Mouse (Mus musculus) erythroid progenitor cell, adult 5-6 weeks (primary cell): Measurements from ENCODE around the gene Gm4778. TPM values are rescaled to one million over a fixed set of nuclear protein-coding genes. Genes with fewer than 3 reads are reported as not detected.
A peak's percentile ranks its signal among the peaks of the same experiment; 100 is the strongest.
"Not testable (repeated sequence)": the region's sequence is repeated elsewhere in the genome, so short reads cannot be mapped to it uniquely, and the experiment has no call there.

Source experiments
- ATAC-seq: replicated peaks from 2 replicates; pipeline ENCODE4 v1.8.0; 2016; ENCODE audit warnings: moderate number of reproducible peaks, mild to moderate bottlenecking, moderate TSS enrichment, inconsistent platforms; ENCODE audit not compliant: poor library complexity, low FRiP score, severe bottlenecking
- total RNA-seq, 2 experiments: library from RNA; stranded (forward) in 1 of 2; stranded (reverse) in 1 of 2; fragments of 150-400 nt in 1 of 2; fragments of 186-747, 209-891 nt in 1 of 2; gene quantifications; 2 replicates each; pipeline versions ENCODE4 v1.2.3 to v1.2.4; 2015 to 2017; ENCODE audit warnings: low replicate concordance in 2 of 2

The Gm4778 gene
- total RNA-seq (2015; ENCODE audit: low replicate concordance) (not detected in 2 replicates), total RNA-seq (2017; ENCODE audit: low replicate concordance) (not detected in 2 replicates)

DNA sequence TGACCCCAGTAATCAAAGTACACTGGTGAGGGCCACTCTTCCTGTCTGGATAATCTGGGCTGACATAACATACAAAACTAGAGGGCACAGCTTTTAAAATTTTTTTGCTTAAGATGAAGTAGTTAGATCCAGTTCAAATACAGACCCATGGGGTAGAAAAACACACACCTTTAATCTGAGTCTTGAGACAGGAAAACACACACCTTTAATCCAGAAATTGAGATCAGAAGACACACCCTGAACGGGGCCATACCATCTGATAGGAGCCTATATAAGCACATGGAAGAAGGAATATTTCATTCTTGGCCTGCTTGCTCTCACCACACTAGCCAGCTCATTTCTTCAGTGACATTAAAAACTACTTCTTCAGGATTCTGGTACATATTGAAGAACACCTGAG is at the start of gene Gm4778:
Gm4778 (plus strand) TSS at position 301 of the 400 bp plus-strand sequence.
- ATAC-seq = not testable (repeated sequence)

DNA sequence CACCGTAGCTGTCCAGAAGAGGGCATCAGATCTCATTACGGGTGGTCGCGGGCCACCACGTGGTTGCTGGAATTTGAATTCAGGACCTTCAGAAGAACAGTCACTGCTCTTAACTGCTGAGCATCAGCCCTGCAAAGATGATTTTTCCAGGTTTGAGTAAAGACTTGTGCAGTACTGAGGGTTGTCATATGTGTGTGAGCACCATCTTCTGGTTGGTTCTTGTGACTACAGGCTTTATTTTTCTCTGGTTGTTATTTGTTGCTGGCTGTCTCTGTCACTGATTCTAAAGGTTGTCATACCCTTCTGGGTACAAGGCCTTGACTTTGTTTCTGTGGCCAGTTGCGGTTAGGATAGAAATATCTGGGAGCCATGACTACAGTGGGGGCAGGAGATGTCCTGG is 3.2 kb upstream of the Gm4778 start:
- no peak for ATAC-seq

DNA sequence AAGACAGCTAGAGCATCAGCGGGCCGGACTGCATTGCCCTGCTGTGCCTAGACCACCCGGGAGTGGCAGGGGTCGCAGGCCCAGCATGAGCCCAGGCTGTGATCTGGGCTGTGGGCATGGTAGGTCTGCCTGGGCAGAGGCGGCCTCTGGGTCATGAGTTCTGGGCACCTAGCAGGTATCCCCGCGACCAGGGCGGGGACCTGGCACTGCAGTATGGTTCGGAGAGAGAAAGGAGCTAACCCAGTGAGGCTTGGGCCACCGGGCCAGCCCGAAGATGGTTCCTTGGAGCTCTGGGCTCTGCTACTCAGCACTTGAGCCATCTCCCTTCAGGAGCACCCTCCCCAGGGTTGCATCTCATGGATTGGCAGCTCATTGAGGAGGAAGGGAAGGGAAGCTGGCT is 12.2 kb downstream of the Gm4778 start:
- ATAC-seq = no peak

DNA sequence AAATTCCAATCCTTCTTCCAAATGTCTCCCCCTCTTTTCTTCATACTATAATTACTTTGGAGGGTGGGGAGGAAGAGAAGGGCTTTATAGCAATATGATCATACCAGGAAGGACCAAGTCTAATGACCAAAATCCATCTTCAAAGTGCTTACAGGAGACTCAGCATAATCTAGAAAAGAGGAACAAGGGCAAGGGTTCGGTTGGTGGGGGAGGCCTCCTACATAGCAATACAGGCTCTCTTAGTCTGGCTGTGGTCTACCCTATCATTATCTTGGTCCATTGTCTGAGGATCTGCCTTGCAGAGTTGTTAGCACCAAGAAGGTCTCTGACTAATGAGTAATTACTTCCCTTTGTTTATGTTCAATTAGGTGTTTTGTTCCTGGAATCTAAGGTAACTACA is 41.6 kb downstream of the Gm4778 start:
- no peak for ATAC-seq

DNA sequence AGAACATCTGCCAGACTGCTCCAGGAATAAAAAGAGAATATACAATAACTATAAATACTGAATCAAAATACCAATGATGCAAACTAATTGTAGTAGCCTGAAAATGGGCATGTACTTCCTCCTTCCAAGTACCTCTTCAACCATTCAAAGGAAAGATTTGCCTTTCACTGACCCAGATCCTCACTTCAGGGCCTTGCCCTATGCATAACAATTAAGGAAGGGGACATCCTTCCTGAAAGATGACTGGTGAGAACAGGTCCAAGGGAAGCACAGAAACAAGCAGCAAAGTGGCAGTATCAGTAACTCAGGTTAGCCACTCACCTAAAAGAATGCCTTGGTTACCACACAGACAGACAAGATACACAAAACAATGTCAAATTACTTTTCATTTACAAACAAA is 43.1 kb downstream of the Gm4778 start:
- no peak for ATAC-seq

DNA sequence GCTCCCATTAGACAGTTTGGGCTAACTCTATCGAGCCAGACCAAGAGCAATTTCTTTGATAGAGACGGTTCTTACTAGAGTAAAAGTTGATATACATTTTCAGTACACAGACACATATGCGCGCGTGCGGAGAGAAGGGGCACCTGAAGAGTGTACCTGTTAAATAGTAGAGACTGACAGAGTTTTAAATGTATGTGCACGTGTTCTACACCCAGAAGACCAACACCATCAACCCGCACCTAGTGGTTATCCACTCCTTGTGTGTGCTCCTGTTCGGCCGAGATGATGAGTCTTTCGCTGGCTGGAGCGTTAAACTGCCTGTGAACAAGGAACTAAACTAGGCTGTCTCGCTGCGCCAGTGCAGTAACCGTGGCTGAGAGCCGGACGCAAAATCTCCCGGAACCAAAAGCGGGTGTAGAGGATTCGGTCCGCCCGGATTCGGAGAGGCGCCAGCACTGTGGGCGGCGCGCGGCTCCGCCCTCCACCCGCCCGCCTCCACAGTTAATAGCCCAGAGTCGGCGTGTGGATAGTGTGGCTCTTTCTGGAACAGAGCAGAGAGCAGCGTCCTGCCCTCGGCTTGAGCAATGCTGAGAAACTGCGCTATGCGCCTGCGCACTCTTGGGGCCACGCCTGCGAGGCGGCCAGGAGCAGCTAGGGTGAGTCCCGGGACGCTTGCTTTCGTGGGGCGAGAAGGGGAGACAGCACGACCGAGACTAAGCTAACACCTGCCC is 46.0 kb downstream of the Gm4778 start, which contains the start of gene Them4:
Them4 (plus strand) TSS at position 457 of the 731 bp plus-strand sequence.
- ATAC-seq = peak; percentile 90

DNA sequence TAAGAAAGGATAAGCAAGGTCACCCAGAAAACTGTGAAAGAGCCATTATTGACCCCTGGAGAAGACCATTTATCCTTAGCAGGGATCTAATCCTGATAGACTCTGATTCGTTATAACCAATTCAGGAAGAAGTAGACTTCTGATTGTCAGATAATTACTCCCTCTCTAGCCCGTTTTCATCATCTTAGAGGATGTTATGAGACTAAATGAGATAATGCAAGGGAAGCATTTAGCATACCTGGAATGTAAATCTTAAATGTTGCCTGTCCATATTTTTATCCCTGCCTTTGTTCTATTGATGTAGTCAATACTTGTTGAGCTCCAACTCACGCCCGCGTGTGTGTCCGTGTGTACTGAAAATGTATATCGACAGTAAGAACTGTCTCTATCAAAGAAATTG is 46.7 kb downstream of the Gm4778 start:
- no peak for ATAC-seq

DNA sequence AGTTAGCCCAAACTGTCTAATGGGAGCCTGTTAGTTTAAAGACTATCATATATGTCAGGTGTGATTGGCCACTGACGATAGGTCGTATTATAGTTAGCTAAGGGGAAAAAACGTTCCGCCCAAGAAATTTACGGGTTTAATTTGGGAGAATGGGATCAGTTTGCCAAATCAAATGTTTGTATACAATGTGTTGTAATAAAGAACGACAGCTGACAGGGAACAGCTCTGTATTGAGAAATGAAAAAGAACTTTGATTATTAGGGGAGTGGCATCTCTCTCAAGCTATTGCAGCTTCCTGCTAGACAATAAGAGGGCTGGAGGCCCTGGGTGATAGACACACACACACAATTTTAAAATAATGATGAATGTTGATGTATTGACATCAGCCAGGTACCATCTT is 47.1 kb downstream of the Gm4778 start:
- ATAC-seq = no peak

DNA sequence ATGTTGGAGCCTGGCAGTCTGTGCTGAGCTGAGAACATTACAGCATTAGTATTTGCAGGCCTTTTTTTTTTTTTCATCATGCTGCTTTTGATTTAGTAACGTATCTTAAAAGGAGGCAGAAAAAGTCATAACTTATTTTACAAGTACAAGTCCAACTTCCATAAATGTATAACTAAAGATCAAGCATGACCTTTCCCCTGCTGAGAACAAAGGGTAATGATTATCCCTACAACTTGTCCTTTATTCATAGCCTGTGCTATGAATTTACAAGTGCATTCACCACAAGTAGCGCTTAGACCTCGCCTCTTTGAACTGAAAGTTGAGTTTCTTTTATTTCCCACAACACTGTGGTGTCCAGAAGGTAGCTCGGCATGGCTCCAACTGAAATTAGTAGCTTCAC is 47.5 kb downstream of the Gm4778 start:
- no peak for ATAC-seq

Other genes starting within 250 kb of the Gm4778 start
- gene Gm9125, start 209.2 kb upstream of the Gm4778 start, total RNA-seq (2015; ENCODE audit: low replicate concordance) = not detected in 2 replicates
- gene Gm9125, start 209.2 kb upstream of the Gm4778 start, total RNA-seq (2017; ENCODE audit: low replicate concordance) = not detected in 2 replicates
- gene Gm10697, start 191.4 kb upstream of the Gm4778 start, total RNA-seq (2015; ENCODE audit: low replicate concordance) = not detected in 2 replicates
- not detected in 2 replicates for gene Gm10697, start 191.4 kb upstream of the Gm4778 start, total RNA-seq (2017; ENCODE audit: low replicate concordance)
- gene Gm10696, start 85.8 kb upstream of the Gm4778 start, total RNA-seq (2015; ENCODE audit: low replicate concordance) = not detected in 2 replicates
- gene Gm10696, start 85.8 kb upstream of the Gm4778 start, total RNA-seq (2017; ENCODE audit: low replicate concordance) = not detected in 2 replicates
- gene Gm5286, start 67.3 kb upstream of the Gm4778 start, total RNA-seq (2015; ENCODE audit: low replicate concordance) = not detected in 2 replicates
- gene Gm5286, start 67.3 kb upstream of the Gm4778 start, total RNA-seq (2017; ENCODE audit: low replicate concordance) = not detected in 2 replicates
- not detected in 2 replicates for gene Them4, start 46.1 kb downstream of the Gm4778 start, total RNA-seq (2015; ENCODE audit: low replicate concordance)
- gene Them4, start 46.1 kb downstream of the Gm4778 start, total RNA-seq (2017; ENCODE audit: low replicate concordance) = 0.90 TPM in 1 of 2 replicates, not detected in the other
- not detected in 2 replicates for gene Them5, start 78.1 kb downstream of the Gm4778 start, total RNA-seq (2015; ENCODE audit: low replicate concordance)
- not detected in 2 replicates for gene Them5, start 78.1 kb downstream of the Gm4778 start, total RNA-seq (2017; ENCODE audit: low replicate concordance)
- not detected in 2 replicates for gene C2cd4d, start 98.4 kb downstream of the Gm4778 start, total RNA-seq (2015; ENCODE audit: low replicate concordance)
- gene C2cd4d, start 98.4 kb downstream of the Gm4778 start, total RNA-seq (2017; ENCODE audit: low replicate concordance) = not detected in 2 replicates
- gene Rorc, start 108.8 kb downstream of the Gm4778 start, total RNA-seq (2015; ENCODE audit: low replicate concordance) = 2.2 TPM in 1 of 2 replicates, not detected in the other
- not detected in 2 replicates for gene Rorc, start 108.8 kb downstream of the Gm4778 start, total RNA-seq (2017; ENCODE audit: low replicate concordance)
- not detected in 2 replicates for gene Lingo4, start 134.5 kb downstream of the Gm4778 start, total RNA-seq (2015; ENCODE audit: low replicate concordance)
- not detected in 2 replicates for gene Lingo4, start 134.5 kb downstream of the Gm4778 start, total RNA-seq (2017; ENCODE audit: low replicate concordance)
- 10.1 TPM in 1 of 2 replicates, not detected in the other for gene Tdrkh, start 149.2 kb downstream of the Gm4778 start, total RNA-seq (2015; ENCODE audit: low replicate concordance)
- gene Tdrkh, start 149.2 kb downstream of the Gm4778 start, total RNA-seq (2017; ENCODE audit: low replicate concordance) = 0.51 TPM in 1 of 2 replicates, not detected in the other
- gene Mrpl9, start 179.3 kb downstream of the Gm4778 start, total RNA-seq (2015; ENCODE audit: low replicate concordance) = 15.5 and 19.5 TPM in 2 replicates
- 17.7 and 27.5 TPM in 2 replicates for gene Mrpl9, start 179.3 kb downstream of the Gm4778 start, total RNA-seq (2017; ENCODE audit: low replicate concordance)
- gene Oaz3, start 179.9 kb downstream of the Gm4778 start, total RNA-seq (2015; ENCODE audit: low replicate concordance) = 0.84 TPM in 1 of 2 replicates, not detected in the other
- gene Oaz3, start 179.9 kb downstream of the Gm4778 start, total RNA-seq (2017; ENCODE audit: low replicate concordance) = not detected in 2 replicates
- not detected in 2 replicates for gene Celf3, start 214.3 kb downstream of the Gm4778 start, total RNA-seq (2015; ENCODE audit: low replicate concordance)
- gene Celf3, start 214.3 kb downstream of the Gm4778 start, total RNA-seq (2017; ENCODE audit: low replicate concordance) = not detected in 2 replicates
- gene Riiad1, start 216.3 kb downstream of the Gm4778 start, total RNA-seq (2015; ENCODE audit: low replicate concordance) = not detected in 2 replicates
- not detected in 2 replicates for gene Riiad1, start 216.3 kb downstream of the Gm4778 start, total RNA-seq (2017; ENCODE audit: low replicate concordance)